Mouse (Mus musculus) cerebellum, adult 8-10 months (tissue): Measurements from ENCODE around the gene Pi4kb.
"Not testable (repeated sequence)": the region's sequence is repeated elsewhere in the genome, so short reads cannot be mapped to it uniquely, and the experiment has no call there.

Experiments used
- DNase-seq: peaks from one replicate; pipeline ENCODE4 v3.0.0; 2022

Pi4kb gene

DNA sequence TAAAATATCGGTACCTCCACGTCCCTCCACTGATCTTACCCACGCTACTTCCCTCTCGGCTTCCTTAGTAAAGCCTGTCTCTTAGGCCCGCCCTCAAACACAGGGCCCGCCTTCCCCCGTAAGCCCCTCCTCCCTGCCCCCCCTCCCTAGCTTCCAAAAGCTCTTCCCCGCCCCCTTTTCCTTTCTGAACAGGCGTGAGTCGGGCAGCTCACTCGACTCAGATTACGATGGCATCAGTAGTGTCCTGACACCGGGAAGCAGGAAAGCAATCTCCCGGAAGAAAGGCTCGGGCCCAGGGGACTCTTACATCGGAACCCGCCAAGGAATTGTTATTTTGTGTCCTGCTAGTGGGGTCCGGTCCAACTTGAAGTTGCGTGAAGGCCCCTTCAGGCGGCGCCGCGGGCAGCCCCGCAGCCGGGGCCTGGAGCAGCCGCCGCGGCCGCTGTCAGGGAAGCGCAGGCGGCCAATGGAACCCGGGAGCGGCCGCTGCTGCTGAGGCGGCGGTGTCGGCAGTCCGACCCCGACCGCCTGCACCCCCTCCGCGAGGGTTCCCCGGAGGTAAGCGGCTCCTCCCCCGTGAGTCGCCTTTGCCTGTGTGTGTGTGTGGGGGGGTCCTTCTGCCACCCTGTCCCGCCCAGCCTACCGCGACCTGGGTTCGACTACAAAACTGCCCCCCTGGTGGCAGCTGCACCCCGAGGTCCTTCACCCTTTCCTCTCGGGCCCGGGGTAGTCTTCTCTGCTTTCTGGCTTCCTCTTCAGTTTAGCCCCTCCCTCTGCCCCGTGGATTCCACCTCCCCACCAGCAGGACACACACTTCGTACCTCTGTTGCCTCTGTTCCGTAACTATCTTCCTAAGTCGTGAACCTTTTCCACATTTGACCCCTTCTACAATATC is at the start of gene Pi4kb:
TSS of gene Pi4kb (plus strand) at position 204 of the 895 bp plus-strand sequence.
- DNase-seq = peak; percentile 83

DNA sequence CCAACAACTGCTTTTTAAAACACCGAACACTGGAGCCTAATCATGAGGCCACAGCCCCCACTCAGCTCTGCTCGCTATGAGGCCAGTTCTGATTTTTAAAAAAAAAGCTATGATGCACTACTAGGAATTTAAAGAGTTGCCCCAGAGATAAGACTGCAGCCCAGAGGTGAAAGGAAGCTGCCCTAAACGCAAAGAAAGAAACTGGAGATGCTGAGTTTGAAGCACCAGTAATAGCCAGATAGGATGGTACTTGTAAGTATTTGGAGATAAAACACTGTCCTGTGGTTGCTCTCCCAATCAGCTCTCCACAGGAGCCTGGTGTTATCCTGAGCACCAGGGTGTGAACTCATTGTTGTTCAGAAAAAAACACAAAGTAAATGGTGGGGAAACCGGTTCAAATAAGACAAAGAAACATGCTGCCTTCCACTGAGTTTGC is 48.2 kb upstream of the Pi4kb start:
- not testable (repeated sequence) for DNase-seq

DNA sequence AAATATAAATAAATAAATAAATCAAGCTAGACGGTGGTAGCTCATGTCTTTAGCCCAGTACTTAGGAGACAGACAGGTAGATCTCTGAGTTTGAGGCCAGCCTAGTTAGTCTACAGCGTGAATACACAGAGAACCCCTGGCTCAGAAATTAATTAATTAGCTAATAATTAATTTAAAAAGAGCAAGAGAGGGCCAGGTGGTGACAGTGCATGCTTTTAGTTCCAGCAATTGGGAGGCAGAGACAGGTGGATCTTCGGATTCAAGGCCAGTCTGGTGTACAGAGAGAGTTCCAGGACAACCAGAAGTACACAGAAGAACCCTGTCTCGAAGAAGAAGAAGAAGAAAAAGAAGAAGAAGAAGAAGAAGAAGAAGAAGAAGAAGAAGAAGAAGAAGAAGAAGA is 45.6 kb upstream of the Pi4kb start:
- DNase-seq = not testable (repeated sequence)

DNA sequence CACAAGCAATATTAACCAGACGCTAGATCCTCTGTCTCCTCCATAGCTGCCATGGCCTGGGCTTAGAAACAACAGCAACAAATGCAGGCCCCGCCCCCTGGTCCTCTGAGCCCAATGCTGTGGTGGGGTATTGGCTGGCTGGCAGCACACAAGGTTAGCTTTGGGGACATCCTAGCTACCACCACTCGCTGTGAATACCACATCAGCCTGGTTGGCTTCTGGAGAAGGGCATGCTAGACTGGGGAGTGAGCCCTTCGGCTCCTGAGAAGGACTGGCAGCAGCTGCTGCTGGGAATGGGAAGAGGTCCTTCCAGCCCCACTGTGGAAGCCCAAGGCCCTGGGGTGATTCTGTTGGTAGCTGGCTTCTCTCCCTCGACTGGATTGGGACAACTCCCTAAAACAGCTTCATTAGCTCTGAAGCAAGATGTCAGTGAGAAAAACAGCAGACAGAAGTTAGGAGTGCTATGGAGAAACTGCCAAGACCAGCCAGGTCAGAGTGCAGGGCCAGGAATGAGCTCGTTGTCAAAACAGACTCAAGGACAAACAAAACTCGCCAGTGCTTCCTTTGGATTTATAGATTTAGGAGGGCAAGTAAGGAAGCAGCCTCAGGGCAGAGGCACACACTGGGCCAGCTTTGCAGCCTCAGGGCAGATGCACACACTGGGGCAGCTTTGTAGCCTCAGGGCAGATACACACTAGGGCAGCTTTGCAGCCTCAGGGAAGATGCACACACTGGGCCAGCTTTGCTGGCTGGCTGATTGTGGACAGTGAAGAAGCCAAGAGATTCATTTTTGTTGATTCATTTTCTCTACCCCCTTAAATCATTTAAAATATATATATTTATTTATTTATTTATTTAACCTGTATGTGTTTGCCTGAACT is 43.9 kb upstream of the Pi4kb start:
- not testable (repeated sequence) for DNase-seq

DNA sequence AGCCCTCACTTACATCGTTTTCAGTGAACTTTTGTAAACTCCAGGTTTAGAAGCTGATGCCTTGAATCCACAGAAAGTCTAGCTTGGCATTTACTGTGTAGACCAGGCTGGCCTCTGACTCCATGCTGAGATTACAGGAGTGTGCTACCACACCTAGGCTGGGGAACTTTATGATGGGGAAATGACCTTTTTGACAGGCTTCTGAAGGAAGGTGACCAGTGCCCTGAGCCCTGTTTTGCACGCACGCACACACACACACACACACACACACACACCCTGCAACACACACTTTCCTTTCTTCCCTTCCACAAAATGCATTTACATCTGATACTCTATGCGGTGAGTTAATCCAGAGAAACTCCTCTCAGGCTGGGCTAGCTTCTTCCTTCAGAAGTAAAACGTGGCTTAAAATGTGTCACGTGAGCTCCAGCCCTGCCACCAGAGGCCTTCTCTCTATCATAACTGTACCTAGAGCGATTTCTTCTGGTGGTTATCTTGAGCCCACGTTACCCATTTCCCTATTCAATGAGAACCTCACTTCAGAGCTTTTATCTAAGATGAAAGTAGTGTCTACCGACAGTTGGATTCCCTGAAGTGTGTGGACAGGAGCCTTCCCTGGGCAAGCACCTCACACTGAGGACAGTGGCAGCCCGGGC is 43.0 kb upstream of the Pi4kb start:
- DNase-seq = not testable (repeated sequence)

DNA sequence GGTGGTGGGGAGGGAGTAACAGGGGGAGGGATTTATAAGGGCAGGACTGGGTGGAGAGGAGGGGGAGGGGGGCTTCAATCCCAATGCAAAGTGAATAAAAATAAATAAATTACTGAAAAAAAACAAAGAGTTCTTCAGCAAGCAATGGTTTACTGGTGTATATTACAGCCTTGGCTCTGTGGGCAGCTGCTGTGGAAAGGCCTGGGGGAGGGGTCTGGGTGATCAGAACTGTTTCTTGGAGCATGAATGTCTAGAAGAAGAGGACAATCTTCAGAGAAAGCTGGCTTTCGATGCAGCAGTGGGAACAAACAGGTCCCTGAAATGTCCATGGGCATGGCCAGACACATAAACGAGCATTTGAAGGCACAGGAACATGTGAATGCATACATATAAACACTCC is 42.3 kb upstream of the Pi4kb start:
- DNase-seq = not testable (repeated sequence)

DNA sequence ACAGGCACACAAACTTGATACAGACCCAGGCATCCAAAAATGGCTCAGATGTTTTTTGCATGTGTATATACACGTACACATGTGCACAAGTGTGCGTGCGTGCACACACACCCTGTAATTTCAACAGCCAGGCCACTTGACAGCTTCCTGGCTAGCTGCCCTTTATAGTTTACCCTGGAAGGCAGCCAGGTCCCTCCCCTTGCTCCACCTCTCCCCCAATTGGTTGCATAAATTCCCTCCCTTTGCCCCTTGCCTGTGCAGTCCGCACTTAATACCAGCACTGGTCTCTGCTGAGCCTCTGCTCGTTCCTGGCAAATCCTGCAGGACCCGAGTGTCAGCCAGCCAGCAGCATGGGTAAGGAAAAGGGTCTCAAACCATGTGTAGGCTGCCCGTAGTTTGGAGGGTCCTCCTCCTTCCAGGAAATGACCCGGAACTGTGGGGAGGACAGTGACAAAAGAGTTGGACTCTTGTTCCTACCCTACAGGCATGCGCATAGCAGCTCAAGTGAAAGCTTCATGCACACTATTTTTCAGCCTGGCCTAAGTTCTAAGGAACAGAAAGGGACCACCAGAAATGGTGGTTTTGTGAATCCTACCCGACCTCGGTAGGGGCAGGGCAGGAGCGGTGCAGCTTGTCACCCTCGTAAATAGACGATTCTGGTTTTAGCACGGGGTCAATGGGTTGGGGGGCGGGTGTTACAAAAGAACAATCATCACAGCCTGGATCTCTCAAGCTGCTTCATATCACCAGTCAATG is 41.5 kb upstream of the Pi4kb start, which contains the start of gene Selenbp1:
TSS of gene Selenbp1 (plus strand) at position 248 of the 756 bp plus-strand sequence.
- DNase-seq = no peak

DNA sequence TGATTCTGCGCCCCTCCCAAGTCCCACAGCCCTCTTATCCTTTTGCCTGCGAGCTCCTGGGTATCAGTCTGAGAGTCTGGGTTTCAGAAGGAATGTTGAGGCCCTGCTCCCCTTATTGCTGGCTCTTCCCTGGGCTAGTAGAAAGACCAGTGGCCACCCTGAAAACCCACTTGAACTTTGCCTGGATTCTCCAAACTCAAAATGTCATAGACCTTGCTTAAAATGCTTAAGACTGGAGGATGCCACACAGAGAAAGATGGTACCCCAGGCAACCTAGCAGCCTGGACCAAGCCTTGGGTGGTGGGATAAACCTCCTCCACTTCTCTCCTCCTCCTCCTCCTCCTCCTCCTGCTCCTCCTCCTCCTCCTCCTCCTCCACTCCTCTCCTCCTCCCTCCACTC is 40.9 kb upstream of the Pi4kb start:
- DNase-seq = not testable (repeated sequence)

DNA sequence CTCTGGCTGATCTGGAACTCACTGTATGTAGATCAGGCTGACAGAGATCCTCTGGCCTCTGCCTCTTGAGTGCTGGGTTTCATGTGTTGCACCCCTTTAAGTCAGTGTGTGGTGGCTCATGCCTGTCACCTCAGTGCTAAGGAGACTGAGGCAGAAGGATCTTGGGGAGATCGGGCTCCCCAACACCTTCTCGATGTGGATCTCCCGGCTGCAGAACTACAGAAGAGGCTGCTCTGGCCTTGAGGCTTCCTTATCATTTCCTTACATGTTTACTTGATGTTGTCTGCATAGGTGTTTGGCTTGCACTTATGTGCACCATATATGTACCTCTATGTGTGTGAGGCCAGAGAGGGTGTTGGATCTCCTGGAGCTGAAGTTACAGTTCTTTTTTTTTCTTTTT is 40.0 kb upstream of the Pi4kb start:
- DNase-seq = not testable (repeated sequence)

DNA sequence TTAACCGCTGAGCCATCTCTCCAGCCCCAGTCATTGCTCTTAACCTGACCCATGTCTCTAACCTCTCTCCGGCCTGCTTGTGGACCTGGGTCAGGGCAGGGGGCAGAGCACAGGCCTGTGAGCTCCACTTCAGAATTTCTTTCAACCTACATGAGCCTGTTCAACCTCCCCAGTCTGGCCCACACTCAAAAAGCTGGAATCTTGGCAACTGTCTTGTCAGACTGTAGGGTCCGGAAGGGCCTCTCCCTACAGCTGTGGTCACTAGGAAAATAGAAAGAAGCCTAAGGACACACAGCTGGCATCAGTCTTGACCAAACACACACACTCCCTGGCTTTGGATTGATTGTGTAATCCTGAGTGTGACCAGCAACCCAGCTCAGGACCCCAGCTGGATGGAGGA is 39.2 kb upstream of the Pi4kb start:
- not testable (repeated sequence) for DNase-seq

DNA sequence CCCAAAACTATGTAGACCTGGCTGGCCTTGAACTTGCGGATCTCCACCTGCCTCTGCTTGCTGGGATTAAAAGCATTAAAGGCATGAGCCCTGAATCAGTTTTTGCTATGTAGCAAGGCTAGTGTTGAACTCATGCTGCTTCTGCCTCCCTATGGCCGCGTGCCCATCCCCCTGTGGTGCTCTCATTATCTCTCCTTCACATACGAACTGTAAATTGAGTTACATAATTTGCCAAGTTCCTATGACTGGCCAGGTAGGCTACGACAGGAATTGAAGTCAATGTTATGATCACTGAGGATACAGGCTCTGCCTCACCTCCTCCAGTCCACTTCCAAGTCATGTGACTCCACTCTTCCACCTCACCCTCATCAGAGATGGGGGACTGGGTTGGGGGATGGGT is 38.4 kb upstream of the Pi4kb start:
- not testable (repeated sequence) for DNase-seq

DNA sequence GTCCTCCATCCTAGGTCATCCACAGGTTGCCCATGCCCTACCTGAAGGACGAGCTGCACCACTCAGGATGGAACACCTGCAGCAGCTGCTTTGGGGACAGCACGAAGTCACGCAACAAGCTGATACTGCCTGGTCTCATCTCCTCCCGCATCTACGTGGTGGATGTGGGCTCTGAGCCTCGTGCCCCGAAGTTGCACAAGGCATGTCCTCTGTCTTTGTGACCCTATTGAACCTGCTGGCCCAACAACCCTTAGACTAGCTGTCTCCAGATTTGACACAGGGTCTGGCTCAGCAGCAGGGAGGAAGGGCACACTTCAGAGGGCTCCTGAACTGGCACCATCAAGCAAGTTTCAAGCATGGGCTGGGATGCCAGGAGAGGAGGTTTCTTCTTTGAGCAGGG is 37.3 kb upstream of the Pi4kb start:
- DNase-seq = not testable (repeated sequence)

DNA sequence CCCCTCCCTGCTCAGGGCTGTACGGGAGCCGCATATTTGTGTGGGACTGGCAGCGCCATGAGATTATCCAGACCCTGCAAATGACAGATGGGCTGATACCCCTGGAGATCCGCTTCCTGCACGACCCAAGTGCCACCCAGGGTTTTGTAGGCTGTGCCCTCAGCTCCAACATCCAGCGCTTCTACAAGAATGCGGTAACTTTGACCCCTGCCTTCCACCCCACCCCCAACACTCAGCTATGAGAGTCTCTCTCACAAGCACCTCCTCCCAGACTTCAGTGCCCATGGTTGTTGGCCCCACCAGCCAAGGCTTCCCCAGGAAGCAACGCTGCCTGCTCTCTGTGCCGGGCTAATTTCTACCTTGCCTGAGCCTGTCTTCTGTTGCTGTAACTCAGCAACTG is 34.5 kb upstream of the Pi4kb start:
- DNase-seq = not testable (repeated sequence)

DNA sequence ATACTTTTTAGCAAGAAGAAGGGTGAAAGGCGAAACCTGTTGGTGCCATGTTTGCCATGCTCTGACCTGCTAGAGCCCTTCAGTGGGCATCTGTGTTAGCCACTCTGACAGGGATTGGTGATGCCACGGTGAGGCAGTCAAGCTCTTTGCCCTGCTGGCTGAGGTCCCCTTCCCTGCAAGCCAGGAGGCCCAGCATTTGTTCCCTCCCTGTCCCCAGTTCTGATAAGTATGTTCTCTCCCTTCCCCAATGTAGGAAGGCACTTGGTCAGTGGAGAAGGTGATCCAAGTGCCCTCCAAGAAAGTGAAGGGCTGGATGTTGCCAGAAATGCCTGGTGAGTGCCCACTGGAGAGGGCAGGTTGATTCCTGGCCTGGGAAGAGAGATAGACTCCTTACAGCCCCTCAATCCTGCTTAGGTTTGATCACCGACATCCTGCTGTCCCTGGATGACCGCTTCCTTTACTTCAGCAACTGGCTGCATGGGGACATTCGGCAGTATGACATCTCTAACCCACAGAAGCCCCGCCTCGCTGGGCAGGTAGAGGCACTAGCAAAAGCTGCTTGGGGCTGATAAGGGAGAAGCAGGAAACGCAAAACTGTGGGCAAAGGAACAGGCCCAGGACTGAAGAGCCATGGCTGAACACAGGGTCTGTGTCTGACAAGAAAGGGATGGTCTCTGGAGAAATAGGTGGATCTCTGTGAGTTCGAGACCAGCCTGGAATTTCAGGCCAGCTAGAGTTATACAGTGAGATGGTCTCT is 32.1 kb upstream of the Pi4kb start:
- DNase-seq = not testable (repeated sequence)

DNA sequence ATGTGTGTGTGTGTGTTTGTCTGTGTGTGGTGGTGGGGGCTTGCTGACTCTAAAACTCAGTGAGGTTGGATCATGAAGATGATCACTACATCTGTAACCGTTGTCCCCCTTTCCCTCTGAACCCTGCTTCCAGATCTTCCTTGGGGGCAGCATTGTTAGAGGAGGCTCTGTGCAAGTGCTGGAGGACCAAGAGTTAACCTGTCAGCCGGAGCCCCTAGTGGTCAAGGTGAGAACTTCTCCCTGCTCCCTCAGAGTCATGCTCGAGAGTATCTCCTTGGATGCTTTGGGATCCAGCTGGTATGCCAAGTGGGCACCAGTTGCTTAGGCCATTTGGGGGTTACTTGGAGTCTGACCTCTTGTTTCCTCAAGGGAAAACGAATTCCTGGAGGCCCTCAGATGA is 30.8 kb upstream of the Pi4kb start:
- not testable (repeated sequence) for DNase-seq

DNA sequence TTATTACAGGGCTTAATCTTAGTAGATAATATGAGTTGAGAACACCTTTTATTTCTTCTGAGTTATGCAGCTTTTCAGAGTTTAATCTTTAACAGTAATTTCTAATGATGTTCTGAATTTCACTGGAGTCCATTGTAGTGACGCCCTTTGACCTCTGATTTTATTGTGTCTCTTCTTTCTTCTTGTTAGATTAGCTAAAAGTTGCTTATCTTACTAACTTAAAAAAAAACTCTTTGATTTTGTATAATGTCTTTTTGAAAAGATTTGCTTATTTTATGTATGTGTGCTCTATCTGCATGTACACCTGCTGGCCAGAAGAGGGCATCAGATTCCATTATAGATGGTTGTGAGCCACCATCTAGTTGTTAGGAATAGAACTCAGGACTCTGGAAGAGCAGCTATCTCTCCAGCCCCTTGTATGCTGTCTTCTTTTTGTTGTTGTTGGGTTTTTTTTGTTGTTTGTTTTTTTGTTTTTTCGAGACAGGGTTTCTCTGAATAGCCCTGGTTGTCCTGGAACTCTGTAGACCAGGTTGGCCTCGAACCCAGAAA is 26.4 kb upstream of the Pi4kb start:
- DNase-seq = no peak

DNA sequence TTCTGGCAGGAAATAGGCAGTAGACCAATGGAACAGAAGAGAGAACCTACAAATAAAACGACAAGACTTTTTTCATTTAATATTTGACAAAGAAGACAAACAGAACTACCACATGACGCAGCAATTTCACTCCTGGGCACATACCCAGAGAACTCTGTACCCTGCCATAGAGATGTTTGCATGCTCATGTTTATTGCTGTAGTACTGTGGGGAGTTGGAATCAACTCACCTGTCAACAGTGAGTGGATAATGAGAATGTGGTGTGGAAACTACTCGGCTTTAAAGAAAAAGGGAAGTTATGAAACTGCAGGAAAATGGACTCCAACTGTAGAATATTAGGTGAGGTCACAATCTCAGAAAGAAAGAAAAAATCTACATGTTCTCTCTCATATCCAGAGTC is 24.9 kb upstream of the Pi4kb start:
- no peak for DNase-seq

DNA sequence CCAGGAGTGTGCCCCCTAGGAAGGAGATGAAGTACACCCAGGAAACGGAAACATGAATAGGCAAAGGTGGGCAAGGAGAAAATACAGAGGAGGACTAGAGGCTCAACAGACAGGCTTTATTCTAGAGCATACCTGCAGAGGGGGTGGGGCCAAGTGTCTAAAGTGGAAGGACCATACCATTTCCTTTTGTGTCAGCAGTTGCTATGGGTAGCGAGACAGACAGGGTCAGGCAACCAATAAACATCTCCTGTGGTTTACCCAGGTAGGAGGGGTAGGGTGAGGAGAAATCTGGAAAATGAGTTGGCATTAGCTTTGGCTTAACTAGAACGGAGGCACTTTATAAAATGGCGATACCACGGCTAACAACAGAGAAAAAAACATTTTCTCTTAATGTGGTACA is 21.7 kb upstream of the Pi4kb start:
- DNase-seq = peak; percentile 49

DNA sequence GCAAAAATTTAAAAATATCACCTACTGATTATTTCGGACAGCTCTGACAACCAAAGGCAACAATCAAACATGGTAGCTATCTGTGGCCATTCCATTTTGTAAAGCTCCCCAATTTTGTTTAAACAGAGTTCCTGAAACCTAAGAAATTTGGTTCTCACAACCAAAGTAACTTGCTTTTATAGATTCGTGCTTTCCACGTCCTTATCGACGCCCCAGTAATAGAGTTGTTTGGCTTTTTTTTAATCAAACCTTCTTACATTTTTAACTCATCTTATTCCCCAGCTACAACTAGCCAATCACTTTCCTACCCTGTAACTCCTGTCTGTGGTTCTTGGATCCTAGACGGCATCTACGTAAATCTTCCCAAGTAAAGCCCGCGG is 21.2 kb upstream of the Pi4kb start:
- DNase-seq = no peak

DNA sequence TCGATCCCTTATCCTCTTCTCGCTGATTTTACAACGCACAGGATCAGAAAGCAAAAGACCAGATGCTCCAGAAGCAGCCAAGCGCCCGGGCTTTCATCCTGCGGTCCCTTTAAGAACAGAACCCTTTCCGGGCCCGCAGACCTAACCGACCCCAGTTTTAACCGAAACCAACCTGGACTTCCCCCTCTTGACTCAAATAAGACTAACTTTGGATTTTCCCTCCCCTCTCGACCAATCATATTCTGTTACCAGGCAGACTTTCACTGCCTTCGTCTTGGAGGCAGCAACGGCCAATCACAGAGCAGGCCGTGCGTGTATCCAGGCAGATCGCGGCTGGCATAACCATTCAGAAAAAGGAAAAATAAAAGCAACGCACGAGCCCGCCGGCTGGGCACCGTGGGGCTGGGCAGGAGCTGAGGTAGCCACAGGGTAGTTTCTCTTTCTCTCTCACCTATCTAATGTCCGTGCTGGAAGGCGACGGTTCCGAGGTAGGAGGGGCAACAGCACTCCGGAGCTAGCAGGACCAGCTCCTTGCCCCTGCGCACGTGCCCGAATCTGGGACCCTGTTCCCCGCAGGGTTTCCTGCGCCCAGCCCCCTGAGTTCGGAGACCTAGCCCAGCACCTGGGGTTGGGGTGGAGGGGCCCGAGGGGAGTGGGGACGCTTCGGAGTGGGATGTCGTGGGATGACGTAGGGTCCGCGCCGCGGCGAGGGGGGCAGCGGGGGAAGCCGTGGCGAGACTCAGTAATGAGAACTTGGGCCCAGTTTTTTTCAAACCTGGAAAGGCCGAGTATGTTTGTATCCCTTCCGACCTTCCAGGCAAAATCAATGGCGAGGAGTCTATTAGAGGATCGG is 20.5 kb upstream of the Pi4kb start, which contains the start of gene Rfx5:
TSS of gene Rfx5 (plus strand) at position 312 of the 853 bp plus-strand sequence.
- DNase-seq = peak; percentile 92
